Mouse (Mus musculus): ENCODE results near the gene Olfr60.

Olfr60 gene

GRCm38 (mm10) chr7:140361571-140361970, at the start of gene Olfr60:
Gene Olfr60, minus strand, starts transcription at chr7:140361671.
- in situ Hi-C loops (cut with MboI, MseI) = no loop called here

GRCm38 (mm10) chr7:140402818-140403217, 41.3 kb upstream of the Olfr60 start, which contains the start of gene Olfr531:
Gene Olfr531, minus strand, starts transcription at chr7:140402918.
- in situ Hi-C loops (cut with MboI, MseI) = loop anchor here (10.0 kb wide), 1 partner anchor 352 kb away; no protein-coding TSS in a partner anchor

- in situ Hi-C loops (cut with MboI, MseI) = no loop called here
Observed at GRCm38 (mm10) chr7:140376911-140377310, 15.4 kb upstream of the Olfr60 start.

GRCm38 (mm10) chr7:140376231-140376630, 14.8 kb upstream of the Olfr60 start, which contains the start of gene Olfr530:
Gene Olfr530, minus strand, starts transcription at chr7:140376331.
- in situ Hi-C loops (cut with MboI, MseI) = no loop called here

- in situ Hi-C loops (cut with MboI, MseI) = no loop called here
Observed at GRCm38 (mm10) chr7:140374300-140374699, 12.8 kb upstream of the Olfr60 start.

GRCm38 (mm10) chr7:140333717-140334116, 27.8 kb downstream of the Olfr60 start, which contains the start of gene Olfr527:
Gene Olfr527, plus strand, starts transcription at chr7:140334017.
- in situ Hi-C loops (cut with MboI, MseI) = no loop called here

- in situ Hi-C loops (cut with MboI, MseI) = no loop called here
Observed at GRCm38 (mm10) chr7:140329766-140330304, 31.6 kb downstream of the Olfr60 start.

- in situ Hi-C loops (cut with MboI, MseI) = no loop called here
Observed at GRCm38 (mm10) chr7:140321135-140321534, 40.3 kb downstream of the Olfr60 start.

GRCm38 (mm10) chr7:140320558-140320957, 40.9 kb downstream of the Olfr60 start, which contains the start of gene Olfr525:
Gene Olfr525, plus strand, starts transcription at chr7:140320858.
- in situ Hi-C loops (cut with MboI, MseI) = no loop called here

- in situ Hi-C loops (cut with MboI, MseI) = no loop called here
Observed at GRCm38 (mm10) chr7:140319861-140320385, 41.5 kb downstream of the Olfr60 start.

GRCm38 (mm10) chr7:140299416-140299815, 62.1 kb downstream of the Olfr60 start:
- in situ Hi-C loops (cut with MboI, MseI) = no loop called here

- in situ Hi-C loops (cut with MboI, MseI) = no loop called here
Observed at GRCm38 (mm10) chr7:140296876-140297275, 64.6 kb downstream of the Olfr60 start.

- in situ Hi-C loops (cut with MboI, MseI) = no loop called here
Observed at GRCm38 (mm10) chr7:140295746-140296145, 65.7 kb downstream of the Olfr60 start.
